Mouse (Mus musculus) intestine, embryonic 16.5 days (tissue): Measurements from ENCODE around the gene Rmi2. TPM values are rescaled to one million over a fixed set of nuclear protein-coding genes. Genes with fewer than 3 reads are reported as not detected.

Experiments
- ATAC-seq: fragments of 200-750 bp; cut with Nextera tagmentation; 2 replicates; pipeline ENCODE4 v1.8.0; 2017; ENCODE audit warnings: moderate TSS enrichment, moderate library complexity
- H3K27ac ChIP-seq: fragments of 300-500 bp; sonication (generic); 2 replicates; pipeline ENCODE4 v1.5.1; 2014; ENCODE audit warnings: mild to moderate bottlenecking, low read length
- H3K27me3 ChIP-seq: fragments of 300-500 bp; sonication (generic); replicated peaks from 2 replicates; pipeline ENCODE4 v1.6.1; 2014; ENCODE audit warnings: low read length, control low read depth, mixed read lengths; ENCODE audit not compliant: control insufficient read depth, insufficient read depth
- H3K36me3 ChIP-seq: fragments of 300-500 bp; sonication (generic); 2 replicates; pipeline ENCODE4 v1.6.1; 2014; ENCODE audit warnings: low read length, control low read depth; ENCODE audit not compliant: control insufficient read depth, insufficient read depth
- H3K4me1 ChIP-seq: fragments of 300-500 bp; sonication (generic); 2 replicates; pipeline ENCODE4 v1.6.1; 2014; ENCODE audit warnings: low read length, control low read depth, mixed read lengths; ENCODE audit not compliant: control insufficient read depth, insufficient read depth
- H3K4me2 ChIP-seq: fragments of 300-500 bp; sonication (generic); 2 replicates; pipeline ENCODE4 v1.6.1; 2014; ENCODE audit warnings: low read depth, low read length, control low read depth
- H3K4me3 ChIP-seq: fragments of 300-500 bp; sonication (generic); 2 replicates; pipeline ENCODE4 v1.5.1; 2014; ENCODE audit warnings: mild to moderate bottlenecking, low read length
- H3K9ac ChIP-seq: fragments of 300-500 bp; sonication (generic); 2 replicates; pipeline ENCODE4 v1.6.1; 2014; ENCODE audit warnings: low read depth, low read length
- H3K9me3 ChIP-seq: fragments of 300-500 bp; sonication (generic); 2 replicates; pipeline ENCODE4 v1.6.1; 2016; ENCODE audit warnings: low read length, control low read depth; ENCODE audit not compliant: control insufficient read depth
- WGBS: fragments of 180-500 bp; shearing (Covaris S2); extraction: QIAGEN DNeasy Blood & Tissue Kit; methylation state at CpG from one replicate; pipeline ENCODE4 v1.1.7; 2014; 5-methylcytosine and 5-hydroxymethylcytosine counted together
- polyA plus RNA-seq: library from polyadenylated mRNA; unstranded; fragments of >200 nt; fragmentation: Nextera tagmentation; extraction: Ambion mirVana; gene quantifications from 2 replicates; pipeline ENCODE4 v1.2.1, GENCODE M21; 2015

Gene Rmi2
- polyA plus RNA-seq, 1 experiment from 2014 or later: 2.4 TPM

- peak; percentile 31; the same call in 1 of the 2 replicates for ATAC-seq
- Histone ChIP-seq H3K9me3 (no peaks in the 10 kb centered on the region), H3K9ac (no peak overlapping the region), H3K4me3 (no peak overlapping the region), H3K4me2 (no peak overlapping the region), H3K27me3 (no peaks in the 10 kb centered on the region), H3K4me1 (0 out of 2 replicates have a peak, but pooled peaks cover 4% of the 10 kb centered on the region), H3K27ac (no peak overlapping the region), H3K36me3 (no peaks in the 10 kb centered on the region)
- WGBS: 45% methylated on average over 4 of the region's 4 CpGs
These were observed 13.5 kb upstream of the Rmi2 start for GRCm38 (mm10) chr16:10821387-10821786.

GRCm38 (mm10) chr16:10824536-10824935, 10.3 kb upstream of the Rmi2 start:
- H3K9ac ChIP-seq: no peak overlapping the region
- no peak overlapping the region for H3K27ac ChIP-seq
- ATAC-seq: no peak
- H3K4me1 ChIP-seq: 0 out of 2 replicates have a peak, but pooled peaks cover 4% of the 10 kb centered on the region
- no peaks in the 10 kb centered on the region for H3K9me3 ChIP-seq
- no peak overlapping the region for H3K4me3 ChIP-seq
- 87% methylated on average over 1 of the region's 1 CpGs for WGBS
- H3K4me2 ChIP-seq: no peak overlapping the region
- no peaks in the 10 kb centered on the region for H3K27me3 ChIP-seq
- H3K36me3 ChIP-seq: no peaks in the 10 kb centered on the region

- H3K27ac ChIP-seq: no peak overlapping the region
- WGBS: 96% methylated on average over 4 of the region's 4 CpGs
These were observed 9.0 kb upstream of the Rmi2 start for GRCm38 (mm10) chr16:10825840-10826239.

GRCm38 (mm10) chr16:10827269-10827668, 7.6 kb upstream of the Rmi2 start:
- H3K4me1 ChIP-seq: no peaks in the 10 kb centered on the region
- H3K4me2 ChIP-seq: no peak overlapping the region
- H3K9me3 ChIP-seq: no peaks in the 10 kb centered on the region
- 91% methylated on average over 9 of the region's 9 CpGs for WGBS
- H3K36me3 ChIP-seq: no peaks in the 10 kb centered on the region
- no peak overlapping the region for H3K27ac ChIP-seq
- H3K9ac ChIP-seq: no peak overlapping the region
- H3K4me3 ChIP-seq: no peak overlapping the region
- no peak for ATAC-seq
- H3K27me3 ChIP-seq: no peaks in the 10 kb centered on the region

More at GRCm38 (mm10) chr16:10825840-10826239, 9.0 kb upstream of the Rmi2 start:
- Histone ChIP-seq H3K27me3 (no peaks in the 10 kb centered on the region), H3K36me3 (no peaks in the 10 kb centered on the region), H3K9me3 (no peaks in the 10 kb centered on the region), H3K4me2 (no peak overlapping the region), H3K9ac (no peak overlapping the region), H3K4me3 (no peak overlapping the region), H3K4me1 (0 out of 2 replicates have a peak, but pooled peaks cover 4% of the 10 kb centered on the region)
- ATAC-seq: no peak

- 80% methylated on average over 7 of the region's 7 CpGs for WGBS
These were observed 6.9 kb upstream of the Rmi2 start for GRCm38 (mm10) chr16:10827766-10828460.

GRCm38 (mm10) chr16:10828461-10828805, 6.4 kb upstream of the Rmi2 start:
- ATAC-seq: peak; percentile 37; the same call in 1 of the 2 replicates
- H3K4me2 ChIP-seq: no peak overlapping the region
- whole genome bisulfite sequencing: 59% methylated on average over 4 of the region's 4 CpGs

More at GRCm38 (mm10) chr16:10827766-10828460, 6.9 kb upstream of the Rmi2 start:
- no peak for ATAC-seq
- no peak overlapping the region for H3K9ac ChIP-seq
- H3K27me3 ChIP-seq: no peaks in the 10 kb centered on the region
- H3K9me3 ChIP-seq: 0 out of 2 replicates have a peak, but pooled peaks cover 3% of the 10 kb centered on the region
- H3K4me2 ChIP-seq: no peak overlapping the region
- no peaks in the 10 kb centered on the region for H3K4me1 ChIP-seq
- H3K36me3 ChIP-seq: no peaks in the 10 kb centered on the region
- H3K4me3 ChIP-seq: no peak overlapping the region
- no peak overlapping the region for H3K27ac ChIP-seq

GRCm38 (mm10) chr16:10834542-10834910, 333 bp upstream of the Rmi2 start:
- peak overlapping the region; percentile 90 for H3K4me3 ChIP-seq
- WGBS: 7% methylated on average over 12 of the region's 12 CpGs
- no peak overlapping the region for H3K9ac ChIP-seq
- no peak overlapping the region for H3K27ac ChIP-seq
- no peaks in the 10 kb centered on the region for H3K27me3 ChIP-seq
- H3K4me1 ChIP-seq: peaks cover 29% of the 10 kb centered on the region
- ATAC-seq: no peak
- no peaks in the 10 kb centered on the region for H3K36me3 ChIP-seq
- peak overlapping the region; percentile 85 for H3K4me2 ChIP-seq
- H3K9me3 ChIP-seq: 0 out of 2 replicates have a peak, but pooled peaks cover 3% of the 10 kb centered on the region

More at GRCm38 (mm10) chr16:10828461-10828805, 6.4 kb upstream of the Rmi2 start:
- Histone ChIP-seq H3K4me1 (no peaks in the 10 kb centered on the region), H3K9ac (no peak overlapping the region), H3K27ac (no peak overlapping the region), H3K27me3 (no peaks in the 10 kb centered on the region), H3K36me3 (no peaks in the 10 kb centered on the region), H3K4me3 (no peak overlapping the region), H3K9me3 (0 out of 2 replicates have a peak, but pooled peaks cover 3% of the 10 kb centered on the region)

- Histone ChIP-seq H3K27ac (no peak overlapping the region), H3K9ac (no peak overlapping the region), H3K27me3 (no peaks in the 10 kb centered on the region), H3K4me2 (no peak overlapping the region), H3K36me3 (no peaks in the 10 kb centered on the region), H3K9me3 (0 out of 2 replicates have a peak, but pooled peaks cover 3% of the 10 kb centered on the region), H3K4me1 (peaks cover 29% of the 10 kb centered on the region), H3K4me3 (no peak overlapping the region)
- 92% methylated on average over 3 of the region's 3 CpGs for WGBS
- no peak for ATAC-seq
These were observed 1.5 kb downstream of the Rmi2 start for GRCm38 (mm10) chr16:10836388-10836787.

GRCm38 (mm10) chr16:10837250-10837649, 2.4 kb downstream of the Rmi2 start:
- Histone ChIP-seq H3K9ac (0 out of 2 replicates have a peak overlapping the region, but pooled peaks have one; percentile 38), H3K4me2 (no peak overlapping the region), H3K9me3 (0 out of 2 replicates have a peak, but pooled peaks cover 3% of the 10 kb centered on the region), H3K27ac (peak overlapping the region; percentile 87; the same call in 1 of the 2 replicates), H3K27me3 (no peaks in the 10 kb centered on the region), H3K4me3 (no peak overlapping the region), H3K4me1 (peaks cover 29% of the 10 kb centered on the region), H3K36me3 (no peaks in the 10 kb centered on the region)
- WGBS: 85% methylated on average over 3 of the region's 3 CpGs
- ATAC-seq: no peak
